Mouse (Mus musculus): ENCODE measurements at regions not wholly inside any gene's neighbourhood (a gene's known extent, or its start where the extent isn't known, plus 50 kb on each side); places are given as distances from the start of the nearest gene placed in this dataset.

- Histone ChIP-seq H3K36me3 (ENCODE audit: control insufficient read depth) (no peaks in the 10 kb centered on the region), H3K4me3 (replicated peaks) (no peak overlapping the region), H3K9me3 (ENCODE audit: control insufficient read depth, low read length) (no peaks in the 10 kb centered on the region), H3K27me3 (ENCODE audit: control insufficient read depth) (no peaks in the 10 kb centered on the region), H3K4me1 (ENCODE audit: control insufficient read depth) (peaks cover 4% of the 10 kb centered on the region)
- TF ChIP-seq GATA1 (IDR thresholded peaks at IDR 0.05; ENCODE audit: low read length): no peak
- TF ChIP-seq TAL1 (IDR thresholded peaks at IDR 0.05; ENCODE audit: low read length): no peak
Observed at GRCm38 (mm10) chr3:51064201-51064600, 160.0 kb upstream of the Noct start.

- H3K27me3 ChIP-seq (ENCODE audit: control insufficient read depth): no peaks in the 10 kb centered on the region
- H3K36me3 ChIP-seq (ENCODE audit: control insufficient read depth): no peaks in the 10 kb centered on the region
- H3K9me3 ChIP-seq (ENCODE audit: control insufficient read depth, low read length): no peaks in the 10 kb centered on the region
- H3K4me3 ChIP-seq (replicated peaks): no peak overlapping the region
- peaks cover 4% of the 10 kb centered on the region for H3K4me1 ChIP-seq (ENCODE audit: control insufficient read depth)
- TF ChIP-seq GATA1 (IDR thresholded peaks at IDR 0.05; ENCODE audit: low read length): no peak
- no peak for TF ChIP-seq TAL1 (IDR thresholded peaks at IDR 0.05; ENCODE audit: low read length)
Observed at GRCm38 (mm10) chr3:51066373-51066772, 157.9 kb upstream of the Noct start.

- no peak for TF ChIP-seq TAL1 (IDR thresholded peaks at IDR 0.05; ENCODE audit: low read length)
- no peak for TF ChIP-seq GATA1 (IDR thresholded peaks at IDR 0.05; ENCODE audit: low read length)
- Histone ChIP-seq H3K27me3 (ENCODE audit: control insufficient read depth) (no peaks in the 10 kb centered on the region), H3K36me3 (ENCODE audit: control insufficient read depth) (no peaks in the 10 kb centered on the region), H3K4me3 (replicated peaks) (no peak overlapping the region), H3K4me1 (ENCODE audit: control insufficient read depth) (peaks cover 3% of the 10 kb centered on the region), H3K9me3 (ENCODE audit: control insufficient read depth, low read length) (no peaks in the 10 kb centered on the region)
Observed at GRCm38 (mm10) chr3:51072417-51072816, 151.8 kb upstream of the Noct start.

- TF ChIP-seq GATA1 (IDR thresholded peaks at IDR 0.05; ENCODE audit: low read length): no peak
- no peak for TF ChIP-seq TAL1 (IDR thresholded peaks at IDR 0.05; ENCODE audit: low read length)
- no peaks in the 10 kb centered on the region for H3K4me1 ChIP-seq (ENCODE audit: control insufficient read depth)
- no peaks in the 10 kb centered on the region for H3K36me3 ChIP-seq (ENCODE audit: control insufficient read depth)
- H3K27me3 ChIP-seq (ENCODE audit: control insufficient read depth): no peaks in the 10 kb centered on the region
- no peaks in the 10 kb centered on the region for H3K9me3 ChIP-seq (ENCODE audit: control insufficient read depth, low read length)
- H3K4me3 ChIP-seq (replicated peaks): no peak overlapping the region
Observed at GRCm38 (mm10) chr3:51073003-51073679, 151.1 kb upstream of the Noct start.

GRCm38 (mm10) chr3:51073743-51074319 lies 150.4 kb upstream of the Noct start:
- Histone ChIP-seq H3K4me3 (replicated peaks) (no peak overlapping the region), H3K27me3 (ENCODE audit: control insufficient read depth) (no peaks in the 10 kb centered on the region), H3K4me1 (ENCODE audit: control insufficient read depth) (no peaks in the 10 kb centered on the region), H3K9me3 (ENCODE audit: control insufficient read depth, low read length) (no peaks in the 10 kb centered on the region), H3K36me3 (ENCODE audit: control insufficient read depth) (no peaks in the 10 kb centered on the region)
- no peak for TF ChIP-seq GATA1 (IDR thresholded peaks at IDR 0.05; ENCODE audit: low read length)
- TF ChIP-seq TAL1 (IDR thresholded peaks at IDR 0.05; ENCODE audit: low read length): no peak

- no peak for TF ChIP-seq TAL1 (IDR thresholded peaks at IDR 0.05; ENCODE audit: low read length)
- no peak for TF ChIP-seq GATA1 (IDR thresholded peaks at IDR 0.05; ENCODE audit: low read length)
- Histone ChIP-seq H3K4me1 (ENCODE audit: control insufficient read depth) (no peaks in the 10 kb centered on the region), H3K4me3 (replicated peaks) (no peak overlapping the region), H3K9me3 (ENCODE audit: control insufficient read depth, low read length) (no peaks in the 10 kb centered on the region), H3K36me3 (ENCODE audit: control insufficient read depth) (no peaks in the 10 kb centered on the region), H3K27me3 (ENCODE audit: control insufficient read depth) (no peaks in the 10 kb centered on the region)
Observed at GRCm38 (mm10) chr3:51075219-51075920, 148.9 kb upstream of the Noct start.

- Histone ChIP-seq H3K27me3 (ENCODE audit: control insufficient read depth) (no peaks in the 10 kb centered on the region), H3K4me1 (ENCODE audit: control insufficient read depth) (no peaks in the 10 kb centered on the region), H3K36me3 (ENCODE audit: control insufficient read depth) (no peaks in the 10 kb centered on the region), H3K4me3 (replicated peaks) (no peak overlapping the region), H3K9me3 (ENCODE audit: control insufficient read depth, low read length) (no peaks in the 10 kb centered on the region)
- TF ChIP-seq GATA1 (IDR thresholded peaks at IDR 0.05; ENCODE audit: low read length) (no peak), TAL1 (IDR thresholded peaks at IDR 0.05; ENCODE audit: low read length) (no peak)
Observed at GRCm38 (mm10) chr3:51078459-51078858, 145.8 kb upstream of the Noct start.

GRCm38 (mm10) chr3:51080415-51080814 lies 143.8 kb upstream of the Noct start:
- Histone ChIP-seq H3K4me3 (replicated peaks) (no peak overlapping the region), H3K9me3 (ENCODE audit: control insufficient read depth, low read length) (no peaks in the 10 kb centered on the region), H3K27me3 (ENCODE audit: control insufficient read depth) (no peaks in the 10 kb centered on the region), H3K36me3 (ENCODE audit: control insufficient read depth) (no peaks in the 10 kb centered on the region), H3K4me1 (ENCODE audit: control insufficient read depth) (no peaks in the 10 kb centered on the region)
- TF ChIP-seq GATA1 (IDR thresholded peaks at IDR 0.05; ENCODE audit: low read length): no peak
- no peak for TF ChIP-seq TAL1 (IDR thresholded peaks at IDR 0.05; ENCODE audit: low read length)

- no peaks in the 10 kb centered on the region for H3K36me3 ChIP-seq (ENCODE audit: control insufficient read depth)
Observed at GRCm38 (mm10) chr3:51080855-51081254, 143.4 kb upstream of the Noct start.

More at GRCm38 (mm10) chr3:51080855-51081254, 143.4 kb upstream of the Noct start:
- TF ChIP-seq TAL1 (IDR thresholded peaks at IDR 0.05; ENCODE audit: low read length): no peak
- no peak for TF ChIP-seq GATA1 (IDR thresholded peaks at IDR 0.05; ENCODE audit: low read length)
- H3K27me3 ChIP-seq (ENCODE audit: control insufficient read depth): no peaks in the 10 kb centered on the region
- no peaks in the 10 kb centered on the region for H3K9me3 ChIP-seq (ENCODE audit: control insufficient read depth, low read length)
- no peak overlapping the region for H3K4me3 ChIP-seq (replicated peaks)
- no peaks in the 10 kb centered on the region; the same call in 1 of the 2 replicates for H3K4me1 ChIP-seq (ENCODE audit: control insufficient read depth)

All from erythroblast, embryonic 14.5 days (primary cell).